Mouse (Mus musculus) urinary bladder, postnatal 36 days (tissue): ENCODE measurements around the gene Bckdha.

ENCODE experiments used
- DNase-seq, 2 experiments: peaks; one replicate each; pipeline ENCODE4 v3.0.0; 2022; ENCODE audit warnings: low spot score in 2 of 2, mixed read lengths in 1 of 2

The Bckdha gene

GRCm38 (mm10) chr7:25614831-25615705, 43.7 kb downstream of the Bckdha start:
- DNase-seq, result no peak

DNA sequence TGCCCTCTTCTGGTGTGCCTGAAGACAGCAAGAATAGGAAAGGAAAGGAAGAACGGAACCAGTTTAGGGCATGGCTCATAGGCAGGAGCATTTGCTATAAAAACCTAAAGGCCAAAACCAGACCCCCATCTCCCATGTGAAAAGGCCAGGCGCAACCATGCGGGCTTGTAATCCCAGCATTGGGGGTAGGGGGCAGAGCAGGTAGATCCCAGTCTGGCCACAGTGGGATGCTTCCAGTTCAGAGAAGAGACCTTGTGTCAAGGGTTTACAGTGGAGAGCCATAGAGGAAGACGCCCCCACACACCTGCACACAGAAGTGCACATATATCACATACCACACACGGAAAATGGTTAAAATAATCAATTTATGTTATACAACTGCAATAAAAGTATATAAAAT, 44.7 kb downstream of the Bckdha start:
- DNase-seq, result no peak

DNA sequence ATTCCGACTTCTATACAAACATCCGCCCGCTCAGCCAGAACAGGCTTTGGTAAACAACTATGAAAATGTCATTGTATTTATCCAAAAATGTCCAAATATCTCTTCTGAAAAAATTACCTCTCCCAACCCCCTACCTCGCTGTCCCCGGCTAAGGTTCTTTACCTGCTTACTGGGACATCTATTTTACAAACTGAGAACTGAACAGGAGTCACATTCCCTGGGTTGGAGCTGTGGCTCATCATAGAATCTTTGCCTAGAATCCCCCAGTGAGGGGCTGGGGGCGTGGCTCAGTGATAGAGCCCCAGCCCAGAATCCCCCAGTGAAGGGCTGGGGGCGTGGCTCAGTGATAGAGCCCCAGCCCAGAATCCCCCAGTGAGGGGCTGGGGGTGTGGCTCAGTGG, 47.3 kb downstream of the Bckdha start:
- DNase-seq, result no peak

- no peak for DNase-seq
Observed at GRCm38 (mm10) chr7:25610056-25610455, 48.7 kb downstream of the Bckdha start.

- DNase-seq, result no peak
Observed at GRCm38 (mm10) chr7:25607196-25607595, 51.6 kb downstream of the Bckdha start.

- DNase-seq, result no peak
Observed at GRCm38 (mm10) chr7:25606625-25607063, 52.1 kb downstream of the Bckdha start.

DNA sequence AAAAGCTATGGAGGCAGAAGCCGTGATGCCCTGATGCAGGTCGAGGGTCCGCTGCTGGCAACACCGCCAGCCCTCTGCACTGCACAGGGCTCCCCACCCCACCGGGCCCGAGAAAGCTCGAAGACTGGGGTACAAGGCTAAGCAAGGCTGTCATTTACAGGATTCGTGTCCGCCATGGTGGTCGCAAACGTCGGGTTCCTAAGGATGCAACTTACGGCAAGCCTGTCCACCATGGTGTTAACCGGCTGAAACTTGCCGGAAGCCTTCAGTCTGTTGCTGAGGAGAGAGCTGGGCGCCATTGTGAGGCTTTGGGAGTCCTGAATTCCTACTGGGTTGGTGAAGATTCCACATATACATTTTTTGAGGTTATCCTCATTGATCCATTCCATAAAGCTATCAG, 57.4 kb downstream of the Bckdha start:
- DNase-seq, result no peak

- no peak for DNase-seq
Observed at GRCm38 (mm10) chr7:25600666-25601065, 58.1 kb downstream of the Bckdha start.

DNA sequence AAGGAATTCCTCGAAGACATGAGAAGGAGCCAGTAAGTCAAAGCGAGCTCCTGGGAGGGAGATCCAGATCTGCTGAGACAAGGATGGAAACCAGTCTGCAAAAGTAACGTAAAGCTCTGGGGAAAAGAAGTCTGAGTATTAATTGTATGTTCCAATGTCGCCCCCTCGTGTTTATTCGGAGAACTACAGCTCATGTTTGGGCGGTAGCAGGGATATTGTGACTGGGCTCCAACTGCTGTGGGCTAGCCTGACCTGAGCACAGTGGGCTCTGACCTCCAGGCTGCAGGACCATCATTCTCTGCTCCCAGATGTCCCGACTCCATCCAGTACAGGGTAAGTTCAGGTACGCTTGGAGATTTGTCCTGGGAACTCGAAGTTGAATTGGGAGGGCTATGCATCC, 59.1 kb downstream of the Bckdha start:
- peak; percentile 52 to 64 for DNase-seq

DNA sequence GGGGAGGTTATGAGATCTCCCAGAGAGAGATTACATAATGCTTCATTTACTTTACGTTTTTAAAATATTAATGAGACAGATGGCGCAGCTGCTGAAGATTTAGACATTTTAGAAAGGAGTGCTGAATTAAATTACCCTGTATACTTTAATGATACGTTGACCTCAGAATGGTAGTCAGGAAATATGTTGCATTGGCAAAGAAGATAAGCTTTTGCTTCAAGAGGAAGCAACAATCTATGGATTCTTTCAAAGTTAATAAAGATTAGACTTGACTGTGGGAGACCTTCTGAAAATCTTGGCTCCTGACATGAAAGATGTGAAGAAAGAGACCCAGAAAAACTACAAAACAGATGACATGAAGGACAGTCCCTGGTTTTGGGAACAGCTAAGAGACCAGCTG, 64.9 kb downstream of the Bckdha start:
- DNase-seq, result no peak

GRCm38 (mm10) chr7:25591226-25591625, 67.6 kb downstream of the Bckdha start:
- DNase-seq, result no peak

GRCm38 (mm10) chr7:25585351-25586204, 73.2 kb downstream of the Bckdha start:
- DNase-seq, result no peak

GRCm38 (mm10) chr7:25584651-25585050, 74.1 kb downstream of the Bckdha start:
- no peak for DNase-seq

GRCm38 (mm10) chr7:25582301-25582810, 76.4 kb downstream of the Bckdha start:
- DNase-seq, result no peak
